Mouse (Mus musculus): ENCODE measurements around the gene Atg4c. TPM values are rescaled to one million over a fixed set of nuclear protein-coding genes. Genes with fewer than 3 reads are reported as not detected.

Gene Atg4c
- total and polyA plus RNA-seq, 3 experiments, result not detected

- no peak overlapping the region for H3K27ac ChIP-seq (ENCODE audit: insufficient read depth, low read depth)
Observed at GRCm38 (mm10) chr4:99168869-99169268, 24.9 kb upstream of the Atg4c start.

GRCm38 (mm10) chr4:99174265-99174664, 19.5 kb upstream of the Atg4c start:
- Histone ChIP-seq H3K79me2 (replicated peaks; ENCODE audit: control insufficient read depth, extremely low read depth, insufficient read depth, poor library complexity, severe bottlenecking) (no peaks in the 10 kb centered on the region), H3K4me1 (ENCODE audit: control insufficient read depth in 1 of 2, insufficient read depth in 2 of 2) (no peaks in the 10 kb centered on the region), H3K27me3 (replicated peaks) (no peaks in the 10 kb centered on the region), H3K9me3 (replicated peaks; ENCODE audit: low read length) (peaks cover 19% of the 10 kb centered on the region), H3K9ac (ENCODE audit: insufficient read depth, low read depth) (no peak overlapping the region), H3K27ac (ENCODE audit: insufficient read depth, low read depth) (no peak overlapping the region), H3K36me3 (replicated peaks in 1 of 2; ENCODE audit: control insufficient read depth in 1 of 2, insufficient read depth in 1 of 2, low read length in 1 of 2) (no peaks in the 10 kb centered on the region), H3K4me3 (replicated peaks in 1 of 3; ENCODE audit: low read depth in 2 of 3, low read length in 2 of 3, poor library complexity in 1 of 3) (no peak overlapping the region), H3K4me2 (ENCODE audit: insufficient read depth, low read depth, poor library complexity, severe bottlenecking) (no peak overlapping the region)
- in situ Hi-C loops (cut with MboI; ENCODE audit: low pct_ligation_motif_present, low pct_unique_long_range_greater_than_20kb, low sequenced_read_pairs), result no loop called here
- dilution Hi-C loops (cut with MboI; ENCODE audit: extremely low pct_ligation_motif_present, extremely low pct_unique_long_range_greater_than_20kb, low sequenced_read_pairs), result no loop called here
- TF ChIP-seq CTCF (conservative IDR thresholded peaks at IDR 0.05 in 1 of 2, IDR thresholded peaks at IDR 0.05 in 1 of 2; ENCODE audit: low read depth in 2 of 2, low read length in 2 of 2) (no peak), PAX5 (IDR thresholded peaks at IDR 0.05; ENCODE audit: low read length) (no peak), RCOR1 (conservative IDR thresholded peaks at IDR 0.05; ENCODE audit: low read depth, low read length) (no peak), GABPA (IDR thresholded peaks at IDR 0.05; ENCODE audit: insufficient replicate concordance, low read depth, low read length) (no peak), MAZ (IDR thresholded peaks at IDR 0.05; ENCODE audit: low read depth, low read length) (no peak), TCF12 (IDR thresholded peaks at IDR 0.05; ENCODE audit: low read depth, low read length) (no peak), MXI1 (IDR thresholded peaks at IDR 0.05; ENCODE audit: low read depth, low read length) (no peak), CHD1 (IDR thresholded peaks at IDR 0.05; ENCODE audit: low read depth, low read length) (no peak), BHLHE40 (IDR thresholded peaks at IDR 0.05; ENCODE audit: low read depth, low read length) (no peak)
- DNase-seq (ENCODE audit: extremely low read depth), result no peak

More at GRCm38 (mm10) chr4:99168869-99169268, 24.9 kb upstream of the Atg4c start:
- no peaks in the 10 kb centered on the region for H3K4me1 ChIP-seq (ENCODE audit: control insufficient read depth in 1 of 2, insufficient read depth in 2 of 2)
- H3K27me3 ChIP-seq (replicated peaks), result no peaks in the 10 kb centered on the region
- peaks cover 36% of the 10 kb centered on the region for H3K9me3 ChIP-seq (replicated peaks; ENCODE audit: low read length)
- no peak for DNase-seq (ENCODE audit: extremely low read depth)
- no peak overlapping the region for H3K4me2 ChIP-seq (ENCODE audit: insufficient read depth, low read depth, poor library complexity, severe bottlenecking)
- no peak overlapping the region for H3K9ac ChIP-seq (ENCODE audit: insufficient read depth, low read depth)
- no peaks in the 10 kb centered on the region for H3K36me3 ChIP-seq (replicated peaks in 1 of 2; ENCODE audit: control insufficient read depth in 1 of 2, insufficient read depth in 1 of 2, low read length in 1 of 2)
- dilution Hi-C loops (cut with MboI; ENCODE audit: extremely low pct_ligation_motif_present, extremely low pct_unique_long_range_greater_than_20kb, low sequenced_read_pairs), result no loop called here
- in situ Hi-C loops (cut with MboI; ENCODE audit: low pct_ligation_motif_present, low pct_unique_long_range_greater_than_20kb, low sequenced_read_pairs), result no loop called here
- no peaks in the 10 kb centered on the region for H3K79me2 ChIP-seq (replicated peaks; ENCODE audit: control insufficient read depth, extremely low read depth, insufficient read depth, poor library complexity, severe bottlenecking)
- TF ChIP-seq RCOR1 (conservative IDR thresholded peaks at IDR 0.05; ENCODE audit: low read depth, low read length), result no peak
- TF ChIP-seq USF1 (IDR thresholded peaks at IDR 0.05; ENCODE audit: low read depth, low read length), result no peak
- TF ChIP-seq USF2 (conservative IDR thresholded peaks at IDR 0.05; ENCODE audit: low read depth, low read length), result no peak
- no peak for TF ChIP-seq MXI1 (IDR thresholded peaks at IDR 0.05; ENCODE audit: low read depth, low read length)
- H3K4me3 ChIP-seq (replicated peaks in 1 of 3; ENCODE audit: low read depth in 2 of 3, low read length in 2 of 3, poor library complexity in 1 of 3), result no peak overlapping the region

GRCm38 (mm10) chr4:99176841-99177240, 16.9 kb upstream of the Atg4c start:
- no peaks in the 10 kb centered on the region for H3K79me2 ChIP-seq (replicated peaks; ENCODE audit: control insufficient read depth, extremely low read depth, insufficient read depth, poor library complexity, severe bottlenecking)
- no peak overlapping the region for H3K4me3 ChIP-seq (replicated peaks in 1 of 3; ENCODE audit: low read depth in 2 of 3, low read length in 2 of 3, poor library complexity in 1 of 3)
- H3K27ac ChIP-seq (ENCODE audit: insufficient read depth, low read depth), result no peak overlapping the region
- in situ Hi-C loops (cut with MboI; ENCODE audit: low pct_ligation_motif_present, low pct_unique_long_range_greater_than_20kb, low sequenced_read_pairs) (no loop called here), dilution Hi-C loops (cut with MboI; ENCODE audit: extremely low pct_ligation_motif_present, extremely low pct_unique_long_range_greater_than_20kb, low sequenced_read_pairs) (no loop called here)
- H3K27me3 ChIP-seq (replicated peaks), result no peaks in the 10 kb centered on the region
- peaks cover 29% of the 10 kb centered on the region for H3K9me3 ChIP-seq (replicated peaks; ENCODE audit: low read length)
- H3K9ac ChIP-seq (ENCODE audit: insufficient read depth, low read depth), result no peak overlapping the region
- no peaks in the 10 kb centered on the region for H3K4me1 ChIP-seq (ENCODE audit: control insufficient read depth in 1 of 2, insufficient read depth in 2 of 2)
- no peak for TF ChIP-seq KAT2A (IDR thresholded peaks at IDR 0.05; ENCODE audit: insufficient replicate concordance, low read length)
- TF ChIP-seq SIN3A (IDR thresholded peaks at IDR 0.05; ENCODE audit: low read length), result no peak
- TF ChIP-seq SMC3 (IDR thresholded peaks at IDR 0.05; ENCODE audit: low read depth, low read length), result no peak
- no peak for TF ChIP-seq PAX5 (IDR thresholded peaks at IDR 0.05; ENCODE audit: low read length)
- TF ChIP-seq MAX (IDR thresholded peaks at IDR 0.05; ENCODE audit: low read length), result no peak
- TF ChIP-seq HCFC1 (IDR thresholded peaks at IDR 0.05; ENCODE audit: low read depth, low read length), result no peak
- TF ChIP-seq POLR2A (IDR thresholded peaks at IDR 0.05; ENCODE audit: low read depth, low read length), result no peak
- no peak for TF ChIP-seq POLR2AphosphoS2 (IDR thresholded peaks at IDR 0.05; ENCODE audit: low read depth, low read length)
- TF ChIP-seq ZMIZ1 (IDR thresholded peaks at IDR 0.05; ENCODE audit: low read depth, low read length), result no peak
- DNase-seq (ENCODE audit: extremely low read depth), result no peak
- H3K4me2 ChIP-seq (ENCODE audit: insufficient read depth, low read depth, poor library complexity, severe bottlenecking), result no peak overlapping the region
- no peaks in the 10 kb centered on the region for H3K36me3 ChIP-seq (replicated peaks in 1 of 2; ENCODE audit: control insufficient read depth in 1 of 2, insufficient read depth in 1 of 2, low read length in 1 of 2)
